Comparison of ENCODE assay signal across 32 mouse cellular contexts in genomic region chr6:122544672-122545071, GRCm38 (mm10). TPM values are rescaled to one million over a fixed set of nuclear protein-coding genes. Genes with fewer than 3 reads are reported as not detected.
A peak's percentile ranks its signal among the peaks of the same experiment; 100 is the strongest.
DNase-seq lines count a peak whose midpoint lies in the region; ATAC-seq and TF ChIP-seq lines count a peak whose summit lies in the region.
"Had no signal": no experiment of that assay in that cellular context is flagged by ENCODE, and none has a peak within 500 bp of the region (broad histone marks: within the 10 kb centered on the region; RNA-seq: fewer than 3 reads in every experiment).

No protein-coding gene starts in this region.

- no peaks in the 10 kb centered on the region for H3K36me3 ChIP-seq in intestine, embryonic 14.5 days (ENCODE audit: control insufficient read depth, insufficient read depth, low read length)
- no peaks in the 10 kb centered on the region for H3K36me3 ChIP-seq in intestine, postnatal 0 days (ENCODE audit: control insufficient read depth, insufficient read depth)
- no peaks in the 10 kb centered on the region for H3K36me3 ChIP-seq in midbrain, embryonic 13.5 days
- no peaks in the 10 kb centered on the region for H3K36me3 ChIP-seq in midbrain, embryonic 15.5 days (replicated peaks)
- no peaks in the 10 kb centered on the region for H3K36me3 ChIP-seq in myocyte (ENCODE audit: control insufficient read depth, insufficient read depth)
- H3K36me3 ChIP-seq: forebrain, embryonic 12.5 days; G1E; heart, embryonic 10.5 days; hindbrain, embryonic 15.5 days; intestine, embryonic 15.5 days had no signal

- no peaks in the 10 kb centered on the region for H3K27me3 ChIP-seq in intestine, embryonic 14.5 days (replicated peaks; ENCODE audit: control insufficient read depth, insufficient read depth, low read length)
- no peaks in the 10 kb centered on the region for H3K27me3 ChIP-seq in intestine, postnatal 0 days (replicated peaks; ENCODE audit: control insufficient read depth, insufficient read depth, low read length)
- H3K27me3 ChIP-seq in midbrain, embryonic 13.5 days, result no peaks in the 10 kb centered on the region
- no peaks in the 10 kb centered on the region for H3K27me3 ChIP-seq in midbrain, embryonic 15.5 days (replicated peaks)
- H3K27me3 ChIP-seq in myocyte (ENCODE audit: control insufficient read depth, insufficient read depth, insufficient read length), result no peaks in the 10 kb centered on the region
- H3K27me3 ChIP-seq: forebrain, embryonic 12.5 days; hindbrain, embryonic 15.5 days; intestine, embryonic 15.5 days had no signal

- H3K27ac ChIP-seq in intestine, embryonic 14.5 days (ENCODE audit: low read depth), result no peak overlapping the region
- H3K27ac ChIP-seq in intestine, postnatal 0 days (ENCODE audit: low read depth, low read length), result no peak overlapping the region
- no peak overlapping the region for H3K27ac ChIP-seq in midbrain, embryonic 13.5 days
- H3K27ac ChIP-seq in midbrain, embryonic 15.5 days, result no peak overlapping the region
- peak overlapping the region; percentile 96 for H3K27ac ChIP-seq in embryonic fibroblast, embryonic 13.5 days (ENCODE audit: insufficient read depth, low read length)
- H3K27ac ChIP-seq: forebrain, embryonic 12.5 days; heart, embryonic 10.5 days; hindbrain, embryonic 15.5 days; intestine, embryonic 15.5 days; liver, embryonic 14.5 days had no signal

- TF ChIP-seq POLR2A in embryonic fibroblast, embryonic 13.5 days (IDR thresholded peaks at IDR 0.05; ENCODE audit: low read depth, low read length), result 0 out of 2 replicates have a peak, but pooled peaks have one; percentile 20
- no peak for TF ChIP-seq POLR2A in myocyte (IDR thresholded peaks at IDR 0.05; ENCODE audit: insufficient read length, low read depth)

- no peak overlapping the region for H3ac ChIP-seq in myocyte (ENCODE audit: control insufficient read depth, insufficient read length)

- H3K4me1 ChIP-seq in intestine, embryonic 14.5 days (replicated peaks; ENCODE audit: control insufficient read depth, insufficient read depth, low read length), result no peaks in the 10 kb centered on the region
- no peaks in the 10 kb centered on the region for H3K4me1 ChIP-seq in intestine, postnatal 0 days (replicated peaks; ENCODE audit: control insufficient read depth, insufficient read depth, low read length)
- H3K4me1 ChIP-seq in midbrain, embryonic 13.5 days (replicated peaks), result no peaks in the 10 kb centered on the region
- H3K4me1 ChIP-seq in midbrain, embryonic 15.5 days, result no peaks in the 10 kb centered on the region
- H3K4me1 ChIP-seq in embryonic fibroblast, embryonic 13.5 days (ENCODE audit: control insufficient read depth, insufficient read depth, low read length), result 0 out of 2 replicates have a peak, but pooled peaks cover 3% of the 10 kb centered on the region
- H3K4me1 ChIP-seq: forebrain, embryonic 12.5 days; heart, embryonic 10.5 days; hindbrain, embryonic 15.5 days; intestine, embryonic 15.5 days had no signal

- no peaks in the 10 kb centered on the region for H3K79me2 ChIP-seq in myocyte (ENCODE audit: control insufficient read depth, insufficient read depth)

- WGBS in intestine, embryonic 14.5 days, result 91% methylated on average over 1 of the region's 1 CpGs
- WGBS in intestine, postnatal 0 days, result 95% methylated on average over 1 of the region's 1 CpGs
- WGBS in midbrain, embryonic 13.5 days, result 93% methylated on average over 1 of the region's 1 CpGs
- WGBS in midbrain, embryonic 15.5 days, result 88% methylated on average over 1 of the region's 1 CpGs

- 0 out of 2 replicates have a peak, but pooled peaks have one; percentile 23 for ATAC-seq in intestine, embryonic 14.5 days (replicated peaks; ENCODE audit: low FRiP score, low TSS enrichment, low read depth)
- no peak for ATAC-seq in intestine, postnatal 0 days
- ATAC-seq in midbrain, embryonic 13.5 days, result 0 out of 2 replicates have a peak, but pooled peaks have one; percentile 24
- no peak for ATAC-seq in midbrain, embryonic 15.5 days (replicated peaks)
- ATAC-seq in CD4-positive, CD25-positive, alpha-beta regulatory T cell, adult 4 months, result no peak
- ATAC-seq: forebrain, postnatal 0 days; intestine, embryonic 15.5 days had no signal

- H3K4me2 ChIP-seq in intestine, embryonic 14.5 days (ENCODE audit: low read length), result no peak overlapping the region
- no peak overlapping the region for H3K4me2 ChIP-seq in intestine, postnatal 0 days (replicated peaks; ENCODE audit: low read depth)
- H3K4me2 ChIP-seq in midbrain, embryonic 13.5 days (replicated peaks), result no peak overlapping the region
- no peak overlapping the region for H3K4me2 ChIP-seq in midbrain, embryonic 15.5 days
- H3K4me2 ChIP-seq in myocyte (ENCODE audit: low read depth), result peak overlapping the region; percentile 35
- H3K4me2 ChIP-seq: forebrain, embryonic 12.5 days; hindbrain, embryonic 15.5 days; intestine, embryonic 15.5 days; lung, embryonic 14.5 days; midbrain, embryonic 11.5 days had no signal

- TF ChIP-seq CTCF in intestine, postnatal 0 days (IDR thresholded peaks at IDR 0.05; ENCODE audit: low read depth), result no peak
- no peak for TF ChIP-seq CTCF in embryonic fibroblast, embryonic 13.5 days (IDR thresholded peaks at IDR 0.05; ENCODE audit: borderline replicate concordance, insufficient read depth, low read length)

- no peak overlapping the region for H3K4me3 ChIP-seq in intestine, embryonic 14.5 days (ENCODE audit: low read depth, low read length)
- no peak overlapping the region for H3K4me3 ChIP-seq in intestine, postnatal 0 days (ENCODE audit: low read depth, low read length)
- no peak overlapping the region for H3K4me3 ChIP-seq in midbrain, embryonic 13.5 days (replicated peaks)
- H3K4me3 ChIP-seq in midbrain, embryonic 15.5 days, result no peak overlapping the region
- H3K4me3 ChIP-seq in embryonic fibroblast, embryonic 13.5 days (ENCODE audit: insufficient read depth, low read length), result no peak overlapping the region
- no peak overlapping the region for H3K4me3 ChIP-seq in myocyte
- H3K4me3 ChIP-seq: forebrain, embryonic 12.5 days; heart, embryonic 10.5 days; hindbrain, embryonic 15.5 days; intestine, embryonic 15.5 days had no signal

- H3K9me3 ChIP-seq in intestine, embryonic 14.5 days (ENCODE audit: control insufficient read depth, low read length), result no peaks in the 10 kb centered on the region
- no peaks in the 10 kb centered on the region for H3K9me3 ChIP-seq in intestine, postnatal 0 days (ENCODE audit: control insufficient read depth)
- H3K9me3 ChIP-seq in midbrain, embryonic 13.5 days, result no peaks in the 10 kb centered on the region
- H3K9me3 ChIP-seq in midbrain, embryonic 15.5 days, result no peaks in the 10 kb centered on the region
- H3K9me3 ChIP-seq: forebrain, embryonic 12.5 days; G1E; heart, embryonic 10.5 days; hindbrain, embryonic 15.5 days; intestine, embryonic 15.5 days had no signal

- no peak for DNase-seq in intestine, embryonic 14.5 days (ENCODE audit: low spot score)
- DNase-seq: adrenal gland, postnatal 10 days; B cell, adult 2 months; cerebellum, adult 11-12 months; cerebellum, adult 9-11 months; embryo, embryonic 11 days; forebrain, postnatal 0 days; gastrocnemius, postnatal 14 days; heart, postnatal 36 days; kidney, adult 8-10 months; kidney, postnatal 10 days; layer of hippocampus, postnatal 36 days; left cerebral cortex, postnatal 4 days; lung, embryonic 14.5 days; right cerebral cortex, postnatal 25 days; thymus, adult 18-20 months; thymus, postnatal 25 days had no signal

- no peak overlapping the region for H3K9ac ChIP-seq in intestine, embryonic 14.5 days (ENCODE audit: low read length)
- H3K9ac ChIP-seq in intestine, postnatal 0 days (ENCODE audit: low read depth, low read length), result no peak overlapping the region
- H3K9ac ChIP-seq in midbrain, embryonic 13.5 days (replicated peaks), result no peak overlapping the region
- H3K9ac ChIP-seq in midbrain, embryonic 15.5 days, result no peak overlapping the region
- H3K9ac ChIP-seq: forebrain, embryonic 12.5 days; forebrain, postnatal 0 days; hindbrain, embryonic 15.5 days; intestine, embryonic 15.5 days; liver, embryonic 14.5 days; lung, embryonic 14.5 days had no signal

RNA-seq across cellular contexts. Expression of gene Aicda, which starts 8.9 kb away (rescaled TPM):
- polyA plus RNA-seq in intestine, embryonic 14.5 days (2014; fragmentation: Nextera tagmentation; extraction: Ambion mirVana), result 0.12 TPM in 1 of 2 replicates, not detected in the other
- polyA plus RNA-seq in intestine, postnatal 0 days (2015; fragmentation: Nextera tagmentation; extraction: Ambion mirVana), result not detected in 2 replicates
- polyA plus RNA-seq in midbrain, embryonic 13.5 days (2015; fragmentation: Nextera tagmentation; extraction: Ambion mirVana), result 0.34 and 0.47 TPM in 2 replicates
- 0.40 and 0.56 TPM in 2 replicates for polyA plus RNA-seq in midbrain, embryonic 15.5 days (2015; fragmentation: Nextera tagmentation; extraction: Ambion mirVana)
- not detected in 2 replicates for polyA plus RNA-seq in embryonic fibroblast, embryonic 13.5 days (2011; ENCODE audit: insufficient read length, low read depth, missing spikeins)
- polyA plus RNA-seq in myocyte (2012; fragmentation: generic; extraction: Trizol), result not detected
- polyA plus RNA-seq in CD4-positive, CD25-positive, alpha-beta regulatory T cell, adult 4 months (2017; shearing (Covaris generic)), result 1 to 10 TPM in 1 of 2 experiments, under 1 TPM in 1; 0.66 to 1.6 TPM
- polyA plus RNA-seq: forebrain, embryonic 12.5 days; G1E; heart, embryonic 10.5 days; heart, embryonic 16.5 days; intestine, embryonic 15.5 days; liver, embryonic 14.5 days; lung, embryonic 14.5 days; midbrain, embryonic 11.5 days; neural tube, embryonic 11.5 days had no signal

RNA-seq across cellular contexts. Expression of gene Mfap5, which starts 39.0 kb away (rescaled TPM):
- polyA plus RNA-seq in intestine, embryonic 14.5 days (2014; fragmentation: Nextera tagmentation; extraction: Ambion mirVana), result 2.0 and 4.6 TPM in 2 replicates
- 23.6 and 30.5 TPM in 2 replicates for polyA plus RNA-seq in intestine, postnatal 0 days (2015; fragmentation: Nextera tagmentation; extraction: Ambion mirVana)
- polyA plus RNA-seq in midbrain, embryonic 13.5 days (2015; fragmentation: Nextera tagmentation; extraction: Ambion mirVana), result 1.7 and 1.8 TPM in 2 replicates
- 2.3 and 3.7 TPM in 2 replicates for polyA plus RNA-seq in midbrain, embryonic 15.5 days (2015; fragmentation: Nextera tagmentation; extraction: Ambion mirVana)
- 66.5 and 67.6 TPM in 2 replicates for polyA plus RNA-seq in embryonic fibroblast, embryonic 13.5 days (2011; ENCODE audit: insufficient read length, low read depth, missing spikeins)
- 0.98 TPM for polyA plus RNA-seq in myocyte (2012; fragmentation: generic; extraction: Trizol)
- not detected for polyA plus RNA-seq in CD4-positive, CD25-positive, alpha-beta regulatory T cell, adult 4 months (2017; shearing (Covaris generic))
- polyA plus RNA-seq: G1E had no signal

RNA-seq across cellular contexts. Expression of gene Rimklb, which starts 46.1 kb away (rescaled TPM):
- polyA plus RNA-seq in intestine, embryonic 14.5 days (2014; fragmentation: Nextera tagmentation; extraction: Ambion mirVana), result 13.1 and 16.7 TPM in 2 replicates
- 1.3 and 1.5 TPM in 2 replicates for polyA plus RNA-seq in intestine, postnatal 0 days (2015; fragmentation: Nextera tagmentation; extraction: Ambion mirVana)
- polyA plus RNA-seq in midbrain, embryonic 13.5 days (2015; fragmentation: Nextera tagmentation; extraction: Ambion mirVana), result 98.2 and 104 TPM in 2 replicates
- 120 and 121 TPM in 2 replicates for polyA plus RNA-seq in midbrain, embryonic 15.5 days (2015; fragmentation: Nextera tagmentation; extraction: Ambion mirVana)
- 0.97 and 1.3 TPM in 2 replicates for polyA plus RNA-seq in embryonic fibroblast, embryonic 13.5 days (2011; ENCODE audit: insufficient read length, low read depth, missing spikeins)
- polyA plus RNA-seq in myocyte (2012; fragmentation: generic; extraction: Trizol), result not detected
- under 1 TPM in 1 of 2 experiments, not detected in 1; 0.17 TPM for polyA plus RNA-seq in CD4-positive, CD25-positive, alpha-beta regulatory T cell, adult 4 months (2017; shearing (Covaris generic))

RNA-seq across cellular contexts. Expression of gene Apobec1, which starts 57.6 kb away (rescaled TPM):
- 2.8 and 3.4 TPM in 2 replicates for polyA plus RNA-seq in intestine, embryonic 14.5 days (2014; fragmentation: Nextera tagmentation; extraction: Ambion mirVana)
- 23.8 and 26.0 TPM in 2 replicates for polyA plus RNA-seq in intestine, postnatal 0 days (2015; fragmentation: Nextera tagmentation; extraction: Ambion mirVana)
- 1.9 and 2.9 TPM in 2 replicates for polyA plus RNA-seq in midbrain, embryonic 13.5 days (2015; fragmentation: Nextera tagmentation; extraction: Ambion mirVana)
- polyA plus RNA-seq in midbrain, embryonic 15.5 days (2015; fragmentation: Nextera tagmentation; extraction: Ambion mirVana), result 1.5 and 2.2 TPM in 2 replicates
- polyA plus RNA-seq in embryonic fibroblast, embryonic 13.5 days (2011; ENCODE audit: insufficient read length, low read depth, missing spikeins), result 7.4 and 9.4 TPM in 2 replicates
- polyA plus RNA-seq in myocyte (2012; fragmentation: generic; extraction: Trizol), result 10.5 TPM
- polyA plus RNA-seq in CD4-positive, CD25-positive, alpha-beta regulatory T cell, adult 4 months (2017; shearing (Covaris generic)), result 10 to 100 TPM; 24.3 to 35.4 TPM

Comparison
In these comparisons a context has a peak if more than half of its experiments do, and no peak if none do; other contexts are left out.
1. ATAC-seq: peak in intestine, embryonic 14.5 days (single experiment) and midbrain, embryonic 13.5 days (single experiment); none in intestine, postnatal 0 days (single experiment), midbrain, embryonic 15.5 days (single experiment) and CD4-positive, CD25-positive, alpha-beta regulatory T cell, adult 4 months (single experiment).